Mouse (Mus musculus) hindbrain, embryonic 12.5 days (tissue): ENCODE results near the gene Rexo1. TPM values are rescaled to one million over a fixed set of nuclear protein-coding genes. Genes with fewer than 3 reads are reported as not detected.
A peak's percentile ranks its signal among the peaks of the same experiment; 100 is the strongest.

Experiments used
- ATAC-seq: fragments of 200-750 bp; cut with Nextera tagmentation; 2 replicates; pipeline ENCODE4 v1.8.0; 2017; ENCODE audit warnings: moderate TSS enrichment; ENCODE audit not compliant: low FRiP score
- H3K27ac ChIP-seq: fragments of 300-500 bp; sonication (generic); 2 replicates; pipeline ENCODE4 v1.5.1; 2016; ENCODE audit warnings: mild to moderate bottlenecking
- H3K27me3 ChIP-seq: fragments of 300-500 bp; sonication (generic); 2 replicates; pipeline ENCODE4 v1.6.1; 2016; ENCODE audit warnings: mild to moderate bottlenecking
- H3K36me3 ChIP-seq: fragments of 300-500 bp; sonication (generic); 2 replicates; pipeline ENCODE4 v1.6.1; 2016; ENCODE audit warnings: mild to moderate bottlenecking
- H3K4me1 ChIP-seq: fragments of 300-500 bp; sonication (generic); 2 replicates; pipeline ENCODE4 v1.6.1; 2016
- H3K4me2 ChIP-seq: fragments of 300-500 bp; sonication (generic); replicated peaks from 2 replicates; pipeline ENCODE4 v1.6.1; 2016; ENCODE audit warnings: mild to moderate bottlenecking
- H3K4me3 ChIP-seq: fragments of 300-500 bp; sonication (generic); 2 replicates; pipeline ENCODE4 v1.5.1; 2016; ENCODE audit warnings: mild to moderate bottlenecking
- H3K9ac ChIP-seq: fragments of 300-500 bp; sonication (generic); 2 replicates; pipeline ENCODE4 v1.6.1; 2016; ENCODE audit warnings: mild to moderate bottlenecking, moderate library complexity
- H3K9me3 ChIP-seq: fragments of 300-500 bp; sonication (generic); replicated peaks from 2 replicates; pipeline ENCODE4 v1.6.1; 2016; ENCODE audit warnings: mild to moderate bottlenecking
- WGBS: fragments of 180-500 bp; shearing (Covaris S2); methylation state at CpG from one replicate; pipeline ENCODE4 v1.1.7; 2016; 5-methylcytosine and 5-hydroxymethylcytosine counted together
- polyA plus RNA-seq: library from polyadenylated mRNA; unstranded; fragments of >200 nt; fragmentation: Nextera tagmentation; extraction: Ambion mirVana; gene quantifications from 2 replicates; pipeline ENCODE4 v1.2.1, GENCODE M21; 2016

Gene Rexo1
- polyA plus RNA-seq, 1 experiment from 2014 or later, result 33.1 TPM

- no peaks in the 10 kb centered on the region for H3K27me3 ChIP-seq
- H3K27ac ChIP-seq, result 0 out of 2 replicates have a peak overlapping the region, but pooled peaks have one; percentile 81
- no peak overlapping the region for H3K9ac ChIP-seq
- H3K36me3 ChIP-seq, result peaks cover 13% of the 10 kb centered on the region
- peaks cover 39% of the 10 kb centered on the region for H3K4me1 ChIP-seq
- 9% methylated on average over 8 of the region's 8 CpGs for WGBS
- ATAC-seq, result no peak
- no peak overlapping the region for H3K4me3 ChIP-seq
- peak overlapping the region; percentile 96 for H3K4me2 ChIP-seq
- no peaks in the 10 kb centered on the region for H3K9me3 ChIP-seq
Measured at GRCm38 (mm10) chr10:80578911-80579310, 17.6 kb upstream of the Rexo1 start.

GRCm38 (mm10) chr10:80578131-80578750 lies 16.9 kb upstream of the Rexo1 start:
- Histone ChIP-seq H3K27me3 (no peaks in the 10 kb centered on the region), H3K9ac (peak overlapping the region; percentile 83; the same call in 1 of the 2 replicates), H3K27ac (peak overlapping the region; percentile 81), H3K4me1 (peaks cover 45% of the 10 kb centered on the region), H3K4me2 (peak overlapping the region; percentile 96), H3K9me3 (no peaks in the 10 kb centered on the region), H3K4me3 (peak overlapping the region; percentile 77), H3K36me3 (peaks cover 7% of the 10 kb centered on the region)
- under 1% methylated on average over 29 of the region's 29 CpGs for WGBS
- peak; percentile 38 for ATAC-seq

- H3K9me3 ChIP-seq, result no peaks in the 10 kb centered on the region
- peaks cover 46% of the 10 kb centered on the region for H3K4me1 ChIP-seq
- peak; percentile 80 for ATAC-seq
- H3K4me3 ChIP-seq, result peak within 1 kb of the TSS; percentile 77
- peak within 1 kb of the TSS; percentile 96 for H3K4me2 ChIP-seq
- H3K27me3 ChIP-seq, result no peaks in the 10 kb centered on the region
- 1% methylated on average over 65 of the region's 97 CpGs for WGBS
- H3K36me3 ChIP-seq, result 0 out of 2 replicates have a peak, but pooled peaks cover 1% of the 10 kb centered on the region
- H3K27ac ChIP-seq, result peak within 1 kb of the TSS; percentile 81
- peak within 1 kb of the TSS; percentile 83 for H3K9ac ChIP-seq
Measured at GRCm38 (mm10) chr10:80577195-80578130, 16.1 kb upstream of the Rexo1 start, which contains the start of gene Klf16. Gene Klf16, minus strand, starts transcription at chr10:80577321.

- under 1% methylated on average over 85 of the region's 96 CpGs for WGBS
- H3K36me3 ChIP-seq, result no peaks in the 10 kb centered on the region
- peak overlapping the region; percentile 83 for H3K9ac ChIP-seq
- H3K9me3 ChIP-seq, result no peaks in the 10 kb centered on the region
- peak overlapping the region; percentile 81 for H3K27ac ChIP-seq
- H3K4me3 ChIP-seq, result peak overlapping the region; percentile 77
- no peak for ATAC-seq
- no peaks in the 10 kb centered on the region for H3K27me3 ChIP-seq
- peak overlapping the region; percentile 96 for H3K4me2 ChIP-seq
- H3K4me1 ChIP-seq, result peaks cover 52% of the 10 kb centered on the region
Measured at GRCm38 (mm10) chr10:80576351-80577194, 15.2 kb upstream of the Rexo1 start.

- no peak for ATAC-seq
- no peaks in the 10 kb centered on the region for H3K27me3 ChIP-seq
- no peak overlapping the region for H3K27ac ChIP-seq
- H3K36me3 ChIP-seq, result no peaks in the 10 kb centered on the region
- H3K9ac ChIP-seq, result peak overlapping the region; percentile 83
- peak overlapping the region; percentile 77 for H3K4me3 ChIP-seq
- no peaks in the 10 kb centered on the region for H3K9me3 ChIP-seq
- peak overlapping the region; percentile 96 for H3K4me2 ChIP-seq
- H3K4me1 ChIP-seq, result peaks cover 59% of the 10 kb centered on the region
- WGBS, result 15% methylated on average over 17 of the region's 17 CpGs
Measured at GRCm38 (mm10) chr10:80575925-80576324, 14.6 kb upstream of the Rexo1 start.

GRCm38 (mm10) chr10:80574896-80575295 lies 13.5 kb upstream of the Rexo1 start:
- Histone ChIP-seq H3K4me3 (no peak overlapping the region), H3K36me3 (no peaks in the 10 kb centered on the region)

GRCm38 (mm10) chr10:80573944-80574343 lies 12.6 kb upstream of the Rexo1 start:
- 54% methylated on average over 9 of the region's 9 CpGs for WGBS
- Histone ChIP-seq H3K9ac (peak overlapping the region; percentile 5; the same call in 1 of the 2 replicates), H3K27me3 (no peaks in the 10 kb centered on the region), H3K4me3 (no peak overlapping the region), H3K27ac (no peak overlapping the region), H3K36me3 (no peaks in the 10 kb centered on the region), H3K9me3 (no peaks in the 10 kb centered on the region), H3K4me2 (no peak overlapping the region), H3K4me1 (peaks cover 73% of the 10 kb centered on the region)
- ATAC-seq, result no peak

More at GRCm38 (mm10) chr10:80574896-80575295, 13.5 kb upstream of the Rexo1 start:
- peak overlapping the region; percentile 96 for H3K4me2 ChIP-seq
- no peak overlapping the region for H3K27ac ChIP-seq
- H3K9ac ChIP-seq, result 0 out of 2 replicates have a peak overlapping the region, but pooled peaks have one; percentile 83
- no peak for ATAC-seq
- no peaks in the 10 kb centered on the region for H3K9me3 ChIP-seq
- H3K27me3 ChIP-seq, result no peaks in the 10 kb centered on the region
- WGBS, result 73% methylated on average over 3 of the region's 3 CpGs
- peaks cover 69% of the 10 kb centered on the region for H3K4me1 ChIP-seq

GRCm38 (mm10) chr10:80572477-80572876 lies 11.1 kb upstream of the Rexo1 start:
- Histone ChIP-seq H3K9me3 (no peaks in the 10 kb centered on the region), H3K9ac (no peak overlapping the region), H3K4me3 (no peak overlapping the region), H3K27me3 (no peaks in the 10 kb centered on the region), H3K4me2 (no peak overlapping the region), H3K4me1 (peaks cover 65% of the 10 kb centered on the region), H3K27ac (no peak overlapping the region), H3K36me3 (peaks cover 11% of the 10 kb centered on the region)
- ATAC-seq, result no peak
- 87% methylated on average over 2 of the region's 2 CpGs for WGBS

GRCm38 (mm10) chr10:80570871-80571836 lies 9.8 kb upstream of the Rexo1 start:
- H3K27ac ChIP-seq, result peak overlapping the region; percentile 35; the same call in 1 of the 2 replicates
- peak overlapping the region; percentile 8 for H3K4me3 ChIP-seq
- peak overlapping the region; percentile 64 for H3K9ac ChIP-seq
- peak overlapping the region; percentile 46 for H3K4me2 ChIP-seq
- peaks cover 71% of the 10 kb centered on the region for H3K4me1 ChIP-seq
- 16% methylated on average over 29 of the region's 30 CpGs for WGBS
- H3K27me3 ChIP-seq, result no peaks in the 10 kb centered on the region
- no peaks in the 10 kb centered on the region for H3K9me3 ChIP-seq
- no peak for ATAC-seq
- peaks cover 11% of the 10 kb centered on the region for H3K36me3 ChIP-seq

GRCm38 (mm10) chr10:80570419-80570818 lies 9.1 kb upstream of the Rexo1 start:
- peak overlapping the region; percentile 64; the same call in 1 of the 2 replicates for H3K9ac ChIP-seq
- ATAC-seq, result no peak
- 89% methylated on average over 10 of the region's 10 CpGs for WGBS
- H3K36me3 ChIP-seq, result peaks cover 11% of the 10 kb centered on the region
- 0 out of 2 replicates have a peak overlapping the region, but pooled peaks have one; percentile 8 for H3K4me3 ChIP-seq
- H3K9me3 ChIP-seq, result no peaks in the 10 kb centered on the region
- H3K4me2 ChIP-seq, result peak overlapping the region; percentile 46
- H3K27me3 ChIP-seq, result no peaks in the 10 kb centered on the region
- H3K4me1 ChIP-seq, result peaks cover 69% of the 10 kb centered on the region
- H3K27ac ChIP-seq, result no peak overlapping the region
